Mouse (Mus musculus): ENCODE results near the gene Cul1. TPM values are rescaled to one million over a fixed set of nuclear protein-coding genes. Genes with fewer than 3 reads are reported as not detected.

Cul1 gene
- 49.5 and 51.7 TPM in 2 replicates for polyA plus RNA-seq (2021; fragmentation: Nextera tagmentation)
- long read RNA-seq, experiment 1, transcript Cul1-201 (22 exons, 3,161 nt), result major isoform, 53 of 136 reads
- long read RNA-seq, experiment 1, partial matches to known transcripts, result 68 of 136 reads
- long read RNA-seq, experiment 1, other reads (novel, unspliced or antisense), result 13 of 136 reads
- long read RNA-seq, experiment 2, transcript Cul1-201 (22 exons, 3,161 nt), result major isoform, 431 of 569 reads
- long read RNA-seq, experiment 2, partial matches to known transcripts, result 93 of 569 reads
- long read RNA-seq, experiment 2, other reads (novel, unspliced or antisense), result 41 of 569 reads

GRCm38 (mm10) chr6:47453098-47453497 lies at the start of gene Cul1:
Gene Cul1 (plus strand): TSS chr6:47453398.

Other genes with a start within 250 kb of the Cul1 start
- 2.1 and 4.0 TPM in 2 replicates for gene Ezh2, start 141.9 kb downstream of the Cul1 start, polyA plus RNA-seq (2021; fragmentation: Nextera tagmentation)

Data from layer of hippocampus, adult 6 months (tissue).